Mouse (Mus musculus) ovary, postnatal 14 days (tissue): ENCODE results near the gene Calhm1.
A peak's percentile ranks its signal among the peaks of the same experiment; 100 is the strongest.

Experiments used
- DNase-seq: peaks from one replicate; pipeline ENCODE4 v3.0.0; 2022; ENCODE audit warnings: low spot score

Gene Calhm1

GRCm38 (mm10) chr19:47144154-47144553 is at the start of gene Calhm1:
Gene Calhm1 (minus strand): TSS chr19:47144254.
- no peak for DNase-seq

- no peak for DNase-seq
Measured at GRCm38 (mm10) chr19:47192158-47192557, 48.1 kb upstream of the Calhm1 start.

GRCm38 (mm10) chr19:47188515-47189128 is 44.6 kb upstream of the Calhm1 start:
- DNase-seq: no peak

- DNase-seq: no peak
Measured at GRCm38 (mm10) chr19:47186514-47187275, 42.6 kb upstream of the Calhm1 start.

GRCm38 (mm10) chr19:47184736-47185135 is 40.7 kb upstream of the Calhm1 start:
- no peak for DNase-seq

GRCm38 (mm10) chr19:47184221-47184620 is 40.2 kb upstream of the Calhm1 start:
- no peak for DNase-seq

GRCm38 (mm10) chr19:47180011-47180410 is 36.0 kb upstream of the Calhm1 start:
- DNase-seq: no peak

GRCm38 (mm10) chr19:47179272-47179809 is 35.3 kb upstream of the Calhm1 start:
- DNase-seq: no peak

- DNase-seq: peak; percentile 42
Measured at GRCm38 (mm10) chr19:47178431-47179271, 34.6 kb upstream of the Calhm1 start, which contains the start of gene Neurl1a. Gene Neurl1a (plus strand): TSS chr19:47178820.

- DNase-seq: no peak
Measured at GRCm38 (mm10) chr19:47178001-47178400, 33.9 kb upstream of the Calhm1 start.

- no peak for DNase-seq
Measured at GRCm38 (mm10) chr19:47176916-47177505, 33.0 kb upstream of the Calhm1 start.

GRCm38 (mm10) chr19:47175472-47175871 is 31.4 kb upstream of the Calhm1 start:
- DNase-seq: no peak

GRCm38 (mm10) chr19:47174515-47174914 is 30.5 kb upstream of the Calhm1 start:
- no peak for DNase-seq

- peak; percentile 82 for DNase-seq
Measured at GRCm38 (mm10) chr19:47168793-47169412, 24.8 kb upstream of the Calhm1 start.

- no peak for DNase-seq
Measured at GRCm38 (mm10) chr19:47168223-47168622, 24.2 kb upstream of the Calhm1 start.

GRCm38 (mm10) chr19:47167617-47168214 is 23.7 kb upstream of the Calhm1 start:
- DNase-seq: no peak

GRCm38 (mm10) chr19:47166758-47167157 is 22.7 kb upstream of the Calhm1 start:
- DNase-seq: no peak

- no peak for DNase-seq
Measured at GRCm38 (mm10) chr19:47163176-47163744, 19.2 kb upstream of the Calhm1 start.

- no peak for DNase-seq
Measured at GRCm38 (mm10) chr19:47161669-47162068, 17.6 kb upstream of the Calhm1 start.

GRCm38 (mm10) chr19:47157664-47158063 is 13.6 kb upstream of the Calhm1 start, which contains the start of gene Calhm3:
Gene Calhm3 (minus strand): TSS chr19:47157764.
- DNase-seq: no peak

GRCm38 (mm10) chr19:47153767-47154166 is 9.7 kb upstream of the Calhm1 start:
- DNase-seq: no peak
